Mouse (Mus musculus) thymus, adult 2 months (tissue): Measurements from ENCODE around the gene Dmrtc2.

ENCODE experiments used
- CTCF ChIP-seq: fragments of 200-500 bp; IDR thresholded peaks from 2 replicates; pipeline ENCODE4 v1.5.1; 2012; ENCODE audit warnings: mild to moderate bottlenecking, control low read depth, low read length, moderate library complexity, borderline replicate concordance; ENCODE audit not compliant: control insufficient read depth, poor library complexity, insufficient read depth; ENCODE audit errors: extremely low read depth
- POLR2A ChIP-seq: fragments of 200-500 bp; IDR thresholded peaks from 2 replicates; pipeline ENCODE4 v1.6.1; 2012; ENCODE audit warnings: mild to moderate bottlenecking, low read length, control low read depth, moderate library complexity; ENCODE audit not compliant: control insufficient read depth, poor library complexity, insufficient read depth; ENCODE audit errors: extremely low read depth

- TF ChIP-seq CTCF (no peak), POLR2A (no peak)
Observed at GRCm38 (mm10) chr7:24896269-24896668, 26.4 kb downstream of the Dmrtc2 start.
